Mouse (Mus musculus) kidney, postnatal 0 days (tissue): ENCODE data around the gene Pomc. TPM values are rescaled to one million over a fixed set of nuclear protein-coding genes. Genes with fewer than 3 reads are reported as not detected.
"Not testable (repeated sequence)": the region's sequence is repeated elsewhere in the genome, so short reads cannot be mapped to it uniquely, and the experiment has no call there.

Experiments
- ATAC-seq: fragments of 200-750 bp; cut with Nextera tagmentation; replicated peaks from 2 replicates; pipeline ENCODE4 v1.8.0; 2017; ENCODE audit warnings: low read depth, moderate number of reproducible peaks, moderate TSS enrichment, moderate library complexity; ENCODE audit not compliant: low FRiP score
- DNase-seq: peaks from one replicate; pipeline ENCODE4 v3.0.0-alpha.2; 2016; ENCODE audit warnings: low spot score
- H3K27ac ChIP-seq: fragments of 300-500 bp; sonication (generic); 2 replicates; pipeline ENCODE4 v1.5.1; 2014; ENCODE audit warnings: mild to moderate bottlenecking
- H3K27me3 ChIP-seq: fragments of 300-500 bp; sonication (generic); 2 replicates; pipeline ENCODE4 v1.6.1; 2014; ENCODE audit warnings: low read length, mixed read lengths; ENCODE audit not compliant: insufficient read depth
- H3K36me3 ChIP-seq: fragments of 300-500 bp; sonication (generic); 2 replicates; pipeline ENCODE4 v1.6.1; 2014; ENCODE audit warnings: low read length, mixed read lengths; ENCODE audit not compliant: insufficient read depth
- H3K4me1 ChIP-seq: fragments of 300-500 bp; sonication (generic); replicated peaks from 2 replicates; pipeline ENCODE4 v1.6.1; 2014; ENCODE audit warnings: antibody characterized with exemption, low read length, mixed read lengths; ENCODE audit not compliant: insufficient read depth
- H3K4me2 ChIP-seq: fragments of 300-500 bp; sonication (generic); 2 replicates; pipeline ENCODE4 v1.6.1; 2014; ENCODE audit warnings: mild to moderate bottlenecking, low read length, moderate library complexity, mixed read lengths
- H3K4me3 ChIP-seq: fragments of 300-500 bp; sonication (generic); replicated peaks from 2 replicates; pipeline ENCODE4 v1.5.1; 2014; ENCODE audit warnings: low read depth, low read length
- H3K9ac ChIP-seq: fragments of 300-500 bp; sonication (generic); 2 replicates; pipeline ENCODE4 v1.6.1; 2014; ENCODE audit warnings: low read depth, low read length
- H3K9me3 ChIP-seq: fragments of 300-500 bp; sonication (generic); replicated peaks from 2 replicates; pipeline ENCODE4 v1.6.1; 2016; ENCODE audit warnings: low read length, inconsistent platforms, mixed read lengths
- CTCF ChIP-seq: IDR thresholded peaks from 2 replicates; pipeline ENCODE4 v1.5.1; 2016; ENCODE audit warnings: antibody characterized with exemption, low read depth, mild to moderate bottlenecking, moderate library complexity
- WGBS: fragments of 180-500 bp; shearing (Covaris S2); extraction: QIAGEN DNeasy Blood & Tissue Kit; methylation state at CpG from one replicate; pipeline ENCODE4 v1.1.7; 2014; 5-methylcytosine and 5-hydroxymethylcytosine counted together
- polyA plus RNA-seq: library from polyadenylated mRNA; unstranded; fragments of >200 nt; fragmentation: Nextera tagmentation; extraction: Ambion mirVana; gene quantifications from 2 replicates; pipeline ENCODE4 v1.2.1, GENCODE M21; 2015

Gene Pomc
- polyA plus RNA-seq, 1 experiment from 2014 or later, result 2.7 TPM

DNA sequence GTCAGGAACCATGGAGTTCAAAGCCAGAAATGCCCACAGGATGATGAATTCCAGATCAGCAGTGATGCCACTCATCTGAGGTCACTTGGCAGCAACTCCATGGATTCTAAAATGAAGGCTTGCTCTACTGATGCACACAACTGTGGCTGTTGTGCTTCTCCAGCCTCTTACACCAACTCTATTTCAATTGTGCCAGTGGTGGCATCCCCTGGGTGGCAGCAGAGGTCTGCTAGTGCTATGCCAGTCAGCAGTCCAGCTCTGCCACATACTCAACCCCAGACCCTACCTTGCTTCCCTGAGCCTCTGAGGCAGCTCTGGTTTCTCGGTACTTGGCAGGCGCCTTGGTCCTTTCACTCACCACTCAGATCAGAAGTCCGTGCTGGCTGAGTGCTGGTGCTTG is 25.9 kb upstream of the Pomc start:
- H3K36me3 ChIP-seq, result no peaks in the 10 kb centered on the region
- no peak overlapping the region for H3K4me2 ChIP-seq
- WGBS, result 75% methylated on average over 3 of the region's 3 CpGs
- no peaks in the 10 kb centered on the region for H3K9me3 ChIP-seq
- no peak overlapping the region for H3K27ac ChIP-seq
- no peak for DNase-seq
- H3K4me3 ChIP-seq, result no peak overlapping the region
- H3K27me3 ChIP-seq, result no peaks in the 10 kb centered on the region
- no peaks in the 10 kb centered on the region for H3K4me1 ChIP-seq
- no peak overlapping the region for H3K9ac ChIP-seq
- no peak for ATAC-seq
- TF ChIP-seq CTCF, result peak; percentile 58

DNA sequence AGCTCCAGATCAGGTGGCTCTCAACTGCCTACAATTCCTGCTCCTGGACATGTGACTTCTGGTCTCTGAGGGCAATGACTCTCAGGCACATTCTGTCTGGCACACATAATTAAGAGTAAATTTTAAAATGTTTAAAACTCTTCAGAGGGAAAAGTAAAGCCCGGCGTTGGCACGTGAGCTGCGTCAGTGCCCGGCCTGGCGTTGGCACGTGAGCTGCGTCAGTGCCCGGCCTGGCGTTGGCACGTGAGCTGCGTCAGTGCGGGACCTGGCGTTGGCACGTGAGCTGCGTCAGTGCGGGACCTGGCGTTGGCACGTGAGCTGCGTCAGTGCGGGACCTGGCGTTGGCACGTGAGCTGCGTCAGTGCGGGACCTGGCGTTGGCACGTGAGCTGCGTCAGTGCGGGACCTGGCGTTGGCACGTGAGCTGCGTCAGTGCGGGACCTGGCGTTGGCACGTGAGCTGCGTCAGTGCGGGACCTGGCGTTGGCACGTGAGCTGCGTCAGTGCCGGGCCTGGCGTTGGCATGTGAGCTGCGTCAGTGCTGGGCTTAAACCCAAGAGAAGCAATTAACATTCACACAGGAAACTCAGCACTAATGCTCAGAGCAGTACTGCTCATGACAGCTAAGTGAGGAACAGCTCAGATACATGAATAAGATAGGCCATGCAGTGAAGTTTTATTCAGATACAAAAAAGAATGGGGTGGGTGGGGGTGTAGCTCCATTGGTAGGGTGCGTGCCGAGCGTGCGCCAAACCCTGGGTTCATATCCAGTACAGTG is 24.5 kb upstream of the Pomc start:
- not testable (repeated sequence) for H3K4me2 ChIP-seq, H3K9me3 ChIP-seq, H3K9ac ChIP-seq, H3K4me3 ChIP-seq, ATAC-seq, H3K36me3 ChIP-seq, DNase-seq, H3K27me3 ChIP-seq, H3K27ac ChIP-seq, H3K4me1 ChIP-seq
- WGBS, result 91% methylated on average over 34 of the region's 47 CpGs

DNA sequence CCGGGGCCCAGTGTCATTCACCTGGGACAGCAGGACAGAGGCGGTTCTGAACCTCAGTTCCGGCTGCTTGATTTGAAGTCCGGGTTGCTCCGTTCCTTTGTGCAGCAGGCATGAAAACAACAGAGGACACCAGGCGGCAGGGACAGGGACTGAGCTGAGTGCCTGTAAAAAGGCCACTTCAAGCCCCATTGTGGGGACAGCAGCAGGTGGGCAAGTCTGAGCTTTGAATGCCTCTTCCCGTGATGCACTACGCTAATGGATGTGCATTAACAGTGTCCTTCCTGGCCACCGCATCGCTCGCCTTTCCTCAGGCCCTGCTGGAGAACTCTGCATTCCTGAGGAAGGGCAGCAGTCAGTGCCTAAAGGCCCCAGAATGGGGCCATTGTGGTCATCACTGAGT is 12.7 kb upstream of the Pomc start:
- no peaks in the 10 kb centered on the region for H3K9me3 ChIP-seq
- ATAC-seq, result no peak
- TF ChIP-seq CTCF, result no peak
- no peak overlapping the region for H3K4me2 ChIP-seq
- H3K27me3 ChIP-seq, result no peaks in the 10 kb centered on the region
- H3K4me3 ChIP-seq, result no peak overlapping the region
- no peaks in the 10 kb centered on the region for H3K36me3 ChIP-seq
- 22% methylated on average over 11 of the region's 11 CpGs for WGBS
- no peak for DNase-seq
- no peaks in the 10 kb centered on the region for H3K4me1 ChIP-seq
- no peak overlapping the region for H3K9ac ChIP-seq
- no peak overlapping the region for H3K27ac ChIP-seq

DNA sequence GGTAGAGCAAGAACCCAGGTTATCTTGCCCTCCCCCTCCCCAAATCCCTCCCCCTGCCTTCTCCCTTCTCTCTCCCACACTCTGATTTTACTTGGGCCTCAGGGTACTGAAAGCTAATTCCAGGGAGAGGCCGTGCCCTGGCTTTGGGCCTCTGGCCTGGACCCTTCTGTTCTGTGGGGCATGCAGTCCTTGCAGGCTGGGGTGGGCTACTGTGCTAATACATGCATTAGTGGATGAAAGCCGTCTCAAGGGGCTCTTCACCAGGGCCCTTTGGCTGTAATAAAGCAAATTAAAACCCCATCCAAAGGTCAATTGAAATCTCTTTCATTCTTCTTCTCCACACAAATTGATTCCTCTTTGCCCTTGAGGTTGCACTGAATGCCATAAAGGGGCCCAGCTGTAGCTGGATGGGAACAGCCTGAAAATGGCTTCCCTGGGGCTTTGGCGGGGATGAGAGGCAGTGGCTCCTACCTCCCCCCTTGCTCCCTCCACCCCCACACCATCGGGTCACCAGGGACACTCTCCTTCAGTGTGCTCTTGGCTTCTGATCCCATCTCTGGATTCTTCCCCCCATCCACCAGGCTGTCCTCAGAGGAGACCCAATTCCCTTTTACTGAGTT is 10.2 kb upstream of the Pomc start:
- H3K27ac ChIP-seq, result no peak overlapping the region
- 43% methylated on average over 4 of the region's 4 CpGs for WGBS
- no peaks in the 10 kb centered on the region for H3K36me3 ChIP-seq
- no peaks in the 10 kb centered on the region for H3K27me3 ChIP-seq
- H3K4me2 ChIP-seq, result no peak overlapping the region
- H3K9ac ChIP-seq, result no peak overlapping the region
- no peak overlapping the region for H3K4me3 ChIP-seq
- H3K4me1 ChIP-seq, result no peaks in the 10 kb centered on the region
- no peak for DNase-seq
- no peak for TF ChIP-seq CTCF
- H3K9me3 ChIP-seq, result no peaks in the 10 kb centered on the region
- no peak for ATAC-seq

DNA sequence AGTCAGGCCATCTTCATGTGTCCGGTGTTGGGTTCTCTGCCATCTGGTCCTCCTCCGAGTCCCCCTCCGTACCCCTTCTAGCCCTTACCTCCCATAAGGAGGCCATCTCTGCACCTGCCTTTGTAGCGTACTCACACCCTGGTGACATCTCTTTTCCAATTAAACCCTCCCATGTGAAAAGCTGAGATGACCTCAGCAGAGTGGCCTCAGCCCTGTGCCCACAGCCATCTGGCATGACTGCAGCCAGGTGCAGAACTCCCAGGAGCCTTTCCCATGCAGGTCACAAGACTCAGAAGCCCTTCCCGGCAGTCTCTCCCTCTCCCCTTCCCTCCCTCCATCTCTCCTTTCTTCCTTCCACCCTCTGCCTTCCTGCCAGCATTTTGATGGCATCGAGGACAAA is 7.2 kb upstream of the Pomc start:
- 55% methylated on average over 6 of the region's 6 CpGs for WGBS
- Histone ChIP-seq H3K4me3 (no peak overlapping the region), H3K27ac (no peak overlapping the region), H3K9ac (no peak overlapping the region), H3K27me3 (no peaks in the 10 kb centered on the region), H3K9me3 (no peaks in the 10 kb centered on the region), H3K36me3 (no peaks in the 10 kb centered on the region), H3K4me1 (no peaks in the 10 kb centered on the region), H3K4me2 (no peak overlapping the region)
- ATAC-seq, result no peak
- no peak for TF ChIP-seq CTCF
- DNase-seq, result no peak

DNA sequence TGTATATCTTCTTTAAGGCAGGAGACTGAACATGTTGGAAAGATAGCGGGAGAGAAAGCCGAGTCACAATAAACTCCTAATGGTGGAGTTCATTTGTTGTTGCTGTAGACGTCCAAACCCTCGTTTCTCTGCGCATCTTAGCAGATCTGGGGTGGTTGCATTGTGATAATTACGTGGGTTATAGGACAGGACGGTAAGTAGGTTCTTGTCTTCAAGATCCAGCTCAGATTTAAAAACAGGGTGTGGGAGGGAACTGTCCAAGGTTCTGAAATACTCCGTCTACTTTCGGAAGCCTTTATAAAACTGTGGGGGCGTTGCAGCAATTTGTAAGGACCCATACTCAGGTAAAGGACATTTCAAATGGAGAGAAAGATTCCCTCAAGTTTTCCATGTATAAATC is 620 bp downstream of the Pomc start:
- TF ChIP-seq CTCF, result no peak
- no peak overlapping the region for H3K27ac ChIP-seq
- H3K4me2 ChIP-seq, result no peak overlapping the region
- no peaks in the 10 kb centered on the region for H3K9me3 ChIP-seq
- peaks cover 7% of the 10 kb centered on the region; the same call in 1 of the 2 replicates for H3K27me3 ChIP-seq
- 28% methylated on average over 10 of the region's 10 CpGs for WGBS
- peaks cover 5% of the 10 kb centered on the region; the same call in 1 of the 2 replicates for H3K4me1 ChIP-seq
- ATAC-seq (no peak), DNase-seq (peak; percentile 71)
- no peak overlapping the region for H3K4me3 ChIP-seq
- H3K9ac ChIP-seq, result no peak overlapping the region
- no peaks in the 10 kb centered on the region for H3K36me3 ChIP-seq
